In genomic region chr16:36468862-36469261, GRCm38 (mm10) we compare ENCODE assay signal across 12 mouse cellular contexts. TPM values are rescaled to one million over a fixed set of nuclear protein-coding genes. Genes with fewer than 3 reads are reported as not detected.
DNase-seq lines count a peak whose midpoint lies in the region; ATAC-seq lines count a peak whose summit lies in the region.
"Had no signal": no experiment of that assay in that cellular context is flagged by ENCODE, and none has a peak within 500 bp of the region (broad histone marks: within the 10 kb centered on the region; RNA-seq: fewer than 3 reads in every experiment).

No protein-coding gene starts in this region.

- no peak overlapping the region for H3K9ac ChIP-seq in heart, embryonic 12.5 days
- H3K9ac ChIP-seq: limb, embryonic 15.5 days had no signal

- H3K27ac ChIP-seq in heart, embryonic 12.5 days (ENCODE audit: poor library complexity, severe bottlenecking): no peak overlapping the region
- H3K27ac ChIP-seq: limb, embryonic 15.5 days had no signal

- no peak overlapping the region for H3K4me2 ChIP-seq in heart, embryonic 12.5 days
- H3K4me2 ChIP-seq: limb, embryonic 15.5 days had no signal

- 0 out of 2 replicates have a peak, but pooled peaks cover 3% of the 10 kb centered on the region for H3K9me3 ChIP-seq in heart, embryonic 12.5 days (replicated peaks)
- H3K9me3 ChIP-seq: limb, embryonic 15.5 days had no signal

- DNase-seq in heart, postnatal 4 days: peak; percentile 11
- peak; percentile 24 for DNase-seq in retina, postnatal 1 day
- DNase-seq in retina, embryonic 14.5 days (ENCODE audit: low spot score): no peak
- peak; percentile 3 for DNase-seq in NIH3T3 (ENCODE audit: low read depth)
- DNase-seq in testis, postnatal 10 days (ENCODE audit: low spot score): peak; percentile 53
- no peak for DNase-seq in left cerebral cortex, adult 9 months (ENCODE audit: low spot score in 2 of 2)
- no peak for DNase-seq in layer of hippocampus, postnatal 14 days (ENCODE audit: low spot score in 2 of 2)
- DNase-seq: heart, postnatal 36 days; midbrain, embryonic 14.5 days had no signal

- ATAC-seq in heart, embryonic 12.5 days (ENCODE audit: insufficient number of reproducible peaks, low FRiP score): no peak

- H3K4me3 ChIP-seq in heart, embryonic 12.5 days: no peak overlapping the region
- H3K4me3 ChIP-seq: limb, embryonic 15.5 days had no signal

- H3K36me3 ChIP-seq in heart, embryonic 12.5 days: no peaks in the 10 kb centered on the region
- H3K36me3 ChIP-seq: limb, embryonic 15.5 days had no signal

- H3K27me3 ChIP-seq in heart, embryonic 12.5 days (replicated peaks): no peaks in the 10 kb centered on the region
- H3K27me3 ChIP-seq: limb, embryonic 15.5 days had no signal

- H3K4me1 ChIP-seq in heart, embryonic 12.5 days (replicated peaks): no peaks in the 10 kb centered on the region
- H3K4me1 ChIP-seq: limb, embryonic 15.5 days had no signal

- 67% methylated on average over 4 of the region's 4 CpGs for WGBS in heart, embryonic 12.5 days

RNA-seq across cellular contexts. Expression of gene Stfa3, which starts 13.7 kb away (rescaled TPM):
- total RNA-seq in heart, postnatal 4 days (2021): 1 to 10 TPM in 1 of 2 experiments, not detected in 1; 1.8 TPM
- not detected in 2 replicates for polyA plus RNA-seq in heart, embryonic 12.5 days (2016; fragmentation: Nextera tagmentation; extraction: Ambion mirVana)
- total RNA-seq in layer of hippocampus, postnatal 14 days (2021): not detected
- total RNA-seq: heart, postnatal 36 days; layer of hippocampus, adult 18-20 months had no signal
- polyA plus RNA-seq: midbrain, embryonic 14.5 days had no signal

Comparison
In these comparisons a context has a peak if more than half of its experiments do, and no peak if none do; other contexts are left out.
1. DNase-seq: peak in heart, postnatal 4 days (single experiment), retina, postnatal 1 day (single experiment), NIH3T3 (single experiment) and testis, postnatal 10 days (single experiment); none in retina, embryonic 14.5 days (single experiment), left cerebral cortex, adult 9 months (0 of 2) and layer of hippocampus, postnatal 14 days (0 of 2).